In the genomic region with DNA sequence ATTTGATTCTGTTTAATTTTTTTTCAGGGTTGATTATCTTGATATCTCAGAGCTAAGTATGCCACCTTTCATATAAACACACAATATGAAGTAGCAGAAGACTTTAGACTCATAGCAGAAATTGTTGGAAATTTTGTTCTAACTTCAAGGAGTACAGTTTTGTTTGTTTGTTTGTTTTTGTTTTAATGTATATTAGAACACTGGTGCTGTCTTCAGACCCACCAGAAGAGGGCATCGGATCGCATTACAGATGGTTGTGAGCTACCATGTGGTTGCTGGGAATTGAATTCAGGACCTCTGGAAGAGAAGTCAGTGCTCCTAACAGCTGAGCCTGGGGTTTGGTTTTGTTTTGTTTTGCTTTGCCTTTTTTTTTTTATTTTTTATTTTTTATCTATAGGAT, we compare ENCODE assay signal across 23 mouse cellular contexts. TPM values are rescaled to one million over a fixed set of nuclear protein-coding genes. Genes with fewer than 3 reads are reported as not detected.
DNase-seq lines count a peak whose midpoint lies in the region; ATAC-seq and TF ChIP-seq lines count a peak whose summit lies in the region.
"Had no signal": no experiment of that assay in that cellular context is flagged by ENCODE, and none has a peak within 500 bp of the region (broad histone marks: within the 10 kb centered on the region; RNA-seq: fewer than 3 reads in every experiment).

No protein-coding gene starts in this region.

- no peak for DNase-seq in kidney, postnatal 0 days (ENCODE audit: low spot score)
- no peak for DNase-seq in kidney, adult 9 months
- DNase-seq in lung, postnatal 0 days (ENCODE audit: low spot score): no peak
- DNase-seq in lung, postnatal 10 days: no peak
- DNase-seq in MEL (ENCODE audit: low read depth, low spot score) (no peak), ZHBTc4 (ENCODE audit: low read depth, low spot score) (peak; percentile 20)
- DNase-seq in kidney, adult 2 months: no peak
- DNase-seq: adrenal gland, postnatal 10 days; cerebellum, adult 2 months; cerebellum, postnatal 25 days; heart, postnatal 10 days; kidney, adult 18-20 months; kidney, postnatal 14 days; right cerebral cortex, postnatal 14 days; spleen, adult 18-20 months had no signal

- no peak for TF ChIP-seq RAD21 in MEL (IDR thresholded peaks at IDR 0.05; ENCODE audit: low read depth, low read length)

- H3K36me3 ChIP-seq in kidney, postnatal 0 days (ENCODE audit: insufficient read depth, low read length): peaks cover 35% of the 10 kb centered on the region
- H3K36me3 ChIP-seq in lung, postnatal 0 days (ENCODE audit: insufficient read depth, low read length): peaks cover 19% of the 10 kb centered on the region
- peaks cover 3 to 49% of the 10 kb centered on the region in 2 experiments; a peak in 3 of 4 replicates for H3K36me3 ChIP-seq in MEL (ENCODE audit: control insufficient read depth in 1 of 2, insufficient read depth in 2 of 2, low read length in 2 of 2)
- peaks cover 20% of the 10 kb centered on the region for H3K36me3 ChIP-seq in kidney, adult 2 months (ENCODE audit: control insufficient read depth, insufficient read depth, low read length)

- H3K4me1 ChIP-seq in kidney, postnatal 0 days (replicated peaks; ENCODE audit: insufficient read depth, low read length): no peaks in the 10 kb centered on the region
- no peaks in the 10 kb centered on the region for H3K4me1 ChIP-seq in lung, postnatal 0 days (ENCODE audit: insufficient read depth, low read depth, low read length)
- no peaks in the 10 kb centered on the region for H3K4me1 ChIP-seq in MEL (ENCODE audit: control insufficient read depth in 1 of 2, insufficient read depth in 2 of 2, low read length in 2 of 2)
- no peaks in the 10 kb centered on the region for H3K4me1 ChIP-seq in kidney, adult 2 months (ENCODE audit: control insufficient read depth, insufficient read depth, low read length)
- H3K4me1 ChIP-seq: embryonic facial prominence, embryonic 12.5 days; forebrain, embryonic 13.5 days; heart, embryonic 12.5 days; hindbrain, embryonic 10.5 days; limb, embryonic 13.5 days; liver, embryonic 15.5 days; midbrain, embryonic 13.5 days had no signal

- 96% methylated on average over 2 of the region's 2 CpGs for WGBS in kidney, postnatal 0 days
- 100% methylated on average over 2 of the region's 2 CpGs for WGBS in lung, postnatal 0 days
- 92% methylated on average over 2 of the region's 2 CpGs for WGBS in kidney, adult 2 months

- no peak for TF ChIP-seq EP300 in lung, postnatal 0 days (IDR thresholded peaks at IDR 0.05)
- TF ChIP-seq EP300 in MEL (IDR thresholded peaks at IDR 0.05; ENCODE audit: low read depth in 1 of 2, low read length in 2 of 2): no peak

- TF ChIP-seq POLR2A in MEL (IDR thresholded peaks at IDR 0.05; ENCODE audit: control insufficient read depth in 1 of 2, insufficient read depth in 1 of 2, low read depth in 1 of 2, low read length in 2 of 2, poor library complexity in 1 of 2): no peak
- no peak for TF ChIP-seq POLR2A in kidney, adult 2 months (IDR thresholded peaks at IDR 0.05; ENCODE audit: low read depth, low read length)

- peak; percentile 32 for TF ChIP-seq CTCF in kidney, postnatal 0 days (IDR thresholded peaks at IDR 0.05; ENCODE audit: low read depth)
- peak; percentile 21; the same call in 1 of the 2 replicates for TF ChIP-seq CTCF in lung, postnatal 0 days (IDR thresholded peaks at IDR 0.05)
- peak; percentile 5 to 25 (median 19); a peak in 2 of 6 replicates for TF ChIP-seq CTCF in MEL (IDR thresholded peaks at IDR 0.05 in 2 of 3, conservative IDR thresholded peaks at IDR 0.05 in 1 of 3; ENCODE audit: control insufficient read depth in 1 of 3, insufficient read depth in 1 of 3, low read depth in 2 of 3, low read length in 3 of 3, poor library complexity in 1 of 3, severe bottlenecking in 1 of 3)
- no peak for TF ChIP-seq CTCF in kidney, adult 2 months (conservative IDR thresholded peaks at IDR 0.05; ENCODE audit: insufficient read depth, insufficient read length, low read depth, low read length)

- H3K27ac ChIP-seq in kidney, postnatal 0 days: no peak overlapping the region
- H3K27ac ChIP-seq in lung, postnatal 0 days (ENCODE audit: low read length): no peak overlapping the region
- no peak overlapping the region for H3K27ac ChIP-seq in MEL (ENCODE audit: control insufficient read depth, low read depth, low read length)
- H3K27ac ChIP-seq in kidney, adult 2 months (ENCODE audit: insufficient read depth, low read depth, low read length): no peak overlapping the region
- H3K27ac ChIP-seq: embryonic facial prominence, embryonic 12.5 days; forebrain, embryonic 13.5 days; hindbrain, embryonic 10.5 days; limb, embryonic 13.5 days; liver, embryonic 15.5 days; midbrain, embryonic 13.5 days had no signal

- no peaks in the 10 kb centered on the region for H3K27me3 ChIP-seq in kidney, postnatal 0 days (ENCODE audit: insufficient read depth, low read length)
- no peaks in the 10 kb centered on the region for H3K27me3 ChIP-seq in lung, postnatal 0 days (replicated peaks; ENCODE audit: insufficient read depth, low read length)
- no peaks in the 10 kb centered on the region for H3K27me3 ChIP-seq in MEL (ENCODE audit: control insufficient read depth in 1 of 2, insufficient read depth in 2 of 2, low read length in 2 of 2)
- H3K27me3 ChIP-seq in kidney, adult 2 months (replicated peaks; ENCODE audit: control insufficient read depth, insufficient read depth, low read length): no peaks in the 10 kb centered on the region
- H3K27me3 ChIP-seq: embryonic facial prominence, embryonic 12.5 days; forebrain, embryonic 13.5 days; heart, embryonic 12.5 days; limb, embryonic 13.5 days; liver, embryonic 15.5 days; midbrain, embryonic 13.5 days had no signal

- H3K4me2 ChIP-seq in kidney, postnatal 0 days (ENCODE audit: low read length): no peak overlapping the region
- no peak overlapping the region for H3K4me2 ChIP-seq in lung, postnatal 0 days (replicated peaks; ENCODE audit: low read depth, low read length)
- H3K4me2 ChIP-seq: embryonic facial prominence, embryonic 12.5 days; forebrain, embryonic 13.5 days; heart, embryonic 12.5 days; limb, embryonic 13.5 days; liver, embryonic 15.5 days; midbrain, embryonic 13.5 days had no signal

- H3K4me3 ChIP-seq in kidney, postnatal 0 days (replicated peaks; ENCODE audit: low read depth, low read length): no peak overlapping the region
- no peak overlapping the region for H3K4me3 ChIP-seq in lung, postnatal 0 days (ENCODE audit: low read depth, low read length)
- no peak overlapping the region for H3K4me3 ChIP-seq in MEL (ENCODE audit: control insufficient read depth in 1 of 2, insufficient read depth in 1 of 2, low read depth in 2 of 2, low read length in 2 of 2)
- H3K4me3 ChIP-seq in kidney, adult 2 months (ENCODE audit: insufficient read depth, low read depth, low read length): no peak overlapping the region
- H3K4me3 ChIP-seq: embryonic facial prominence, embryonic 12.5 days; erythroblast, embryonic 14.5 days; forebrain, embryonic 13.5 days; heart, embryonic 12.5 days; hindbrain, embryonic 10.5 days; limb, embryonic 13.5 days; liver, embryonic 15.5 days; midbrain, embryonic 13.5 days had no signal

- no peak for ATAC-seq in kidney, postnatal 0 days (replicated peaks; ENCODE audit: low FRiP score, low read depth)
- ATAC-seq in lung, postnatal 0 days: no peak
- ATAC-seq: forebrain, embryonic 13.5 days; midbrain, embryonic 13.5 days had no signal

- H3K9ac ChIP-seq in kidney, postnatal 0 days (ENCODE audit: low read depth, low read length): no peak overlapping the region
- no peak overlapping the region for H3K9ac ChIP-seq in lung, postnatal 0 days (replicated peaks; ENCODE audit: low read depth)
- H3K9ac ChIP-seq in MEL (ENCODE audit: control insufficient read depth, low read depth, low read length, poor library complexity, severe bottlenecking): no peak overlapping the region
- H3K9ac ChIP-seq: embryonic facial prominence, embryonic 12.5 days; forebrain, embryonic 13.5 days; heart, embryonic 12.5 days; limb, embryonic 13.5 days; liver, embryonic 15.5 days; midbrain, embryonic 13.5 days had no signal

- H3K79me2 ChIP-seq in MEL (ENCODE audit: control insufficient read depth, insufficient read depth, low read length, poor library complexity): no peaks in the 10 kb centered on the region

- no peaks in the 10 kb centered on the region for H3K9me3 ChIP-seq in kidney, postnatal 0 days (replicated peaks; ENCODE audit: low read length)
- H3K9me3 ChIP-seq in lung, postnatal 0 days (ENCODE audit: low read length): no peaks in the 10 kb centered on the region
- H3K9me3 ChIP-seq in MEL (replicated peaks; ENCODE audit: insufficient read depth, low read length): no peaks in the 10 kb centered on the region
- H3K9me3 ChIP-seq: embryonic facial prominence, embryonic 12.5 days; forebrain, embryonic 13.5 days; heart, embryonic 12.5 days; hindbrain, embryonic 10.5 days; limb, embryonic 13.5 days; liver, embryonic 15.5 days; midbrain, embryonic 13.5 days had no signal

TF ChIP-seq in MEL, 35 proteins besides CTCF, POLR2A, EP300 and RAD21:
- TF ChIP-seq ELF1 (IDR thresholded peaks at IDR 0.05; ENCODE audit: low read depth, low read length) (no peak), SMC3 (IDR thresholded peaks at IDR 0.05; ENCODE audit: low read depth, low read length) (0 out of 2 replicates have a peak, but pooled peaks have one; percentile 3), CHD2 (IDR thresholded peaks at IDR 0.05; ENCODE audit: low read length) (no peak)

RNA-seq across cellular contexts. Expression of gene Smc6, which starts 20.7 kb away (rescaled TPM):
- polyA plus RNA-seq in kidney, postnatal 0 days (2015; fragmentation: Nextera tagmentation; extraction: Ambion mirVana): 126 TPM in 2 replicates
- polyA plus RNA-seq in lung, postnatal 0 days (2015; fragmentation: Nextera tagmentation; extraction: Ambion mirVana): 98.7 and 113 TPM in 2 replicates
- total RNA-seq in MEL (2012; rRNA removed): 46.7 and 54.7 TPM in 2 replicates
- polyA plus RNA-seq in MEL (2012; ENCODE audit: insufficient read depth in 1 of 2, insufficient read length in 2 of 2, low read depth in 1 of 2, low replicate concordance in 2 of 2, missing spikeins in 1 of 2): 100 to 1,000 TPM in 1 of 2 experiments, 10 to 100 TPM in 1; 63.3 to 170 TPM
- 7.6 and 10.8 TPM in 2 replicates for polyA plus RNA-seq in kidney, adult 2 months (2012; rRNA removed)

RNA-seq across cellular contexts. Expression of gene Gen1, which starts 20.8 kb away (rescaled TPM):
- polyA plus RNA-seq in kidney, postnatal 0 days (2015; fragmentation: Nextera tagmentation; extraction: Ambion mirVana): 3.1 and 3.5 TPM in 2 replicates
- 0.55 and 0.76 TPM in 2 replicates for polyA plus RNA-seq in lung, postnatal 0 days (2015; fragmentation: Nextera tagmentation; extraction: Ambion mirVana)
- 11.9 and 15.0 TPM in 2 replicates for total RNA-seq in MEL (2012; rRNA removed)
- 10 to 100 TPM in 1 of 2 experiments, not detected in 1; 10.7 TPM for polyA plus RNA-seq in MEL (2012; ENCODE audit: insufficient read depth in 1 of 2, insufficient read length in 2 of 2, low read depth in 1 of 2, low replicate concordance in 2 of 2, missing spikeins in 1 of 2)
- 0.15 and 0.19 TPM in 2 replicates for polyA plus RNA-seq in kidney, adult 2 months (2012; rRNA removed)
